Mouse (Mus musculus) 3T3-L1 (cell line): ENCODE measurements around the gene Med11.
"Not testable (repeated sequence)": the region's sequence is repeated elsewhere in the genome, so short reads cannot be mapped to it uniquely, and the experiment has no call there.

Source experiments
- DNase-seq: peaks from one replicate; pipeline ENCODE4 v3.0.0-alpha.2; 2015; ENCODE audit warnings: low read depth, low spot score

The Med11 gene

GRCm38 (mm10) chr11:70451797-70452498 lies at the start of gene Med11:
Gene Med11 (plus strand): TSS chr11:70451919.
- peak; percentile 99 for DNase-seq

- DNase-seq: no peak
Measured at GRCm38 (mm10) chr11:70403598-70403997, 48.1 kb upstream of the Med11 start.

GRCm38 (mm10) chr11:70409594-70410296 lies 42.0 kb upstream of the Med11 start, which contains the start of gene Pelp1:
Gene Pelp1 (minus strand): TSS chr11:70410031.
- DNase-seq: peak; percentile 92

- no peak for DNase-seq
Measured at GRCm38 (mm10) chr11:70410297-70410643, 41.4 kb upstream of the Med11 start.

- DNase-seq: no peak
Measured at GRCm38 (mm10) chr11:70412591-70412990, 39.1 kb upstream of the Med11 start.

GRCm38 (mm10) chr11:70413961-70414360 lies 37.8 kb upstream of the Med11 start:
- peak; percentile 91 for DNase-seq

GRCm38 (mm10) chr11:70418199-70418598 lies 33.5 kb upstream of the Med11 start:
- DNase-seq: no peak

GRCm38 (mm10) chr11:70419486-70419885 lies 32.2 kb upstream of the Med11 start:
- DNase-seq: no peak

GRCm38 (mm10) chr11:70426598-70426997 lies 25.1 kb upstream of the Med11 start:
- DNase-seq: not testable (repeated sequence)

GRCm38 (mm10) chr11:70431574-70431973 lies 20.1 kb upstream of the Med11 start:
- DNase-seq: peak; percentile 61

GRCm38 (mm10) chr11:70432048-70432894 lies 19.4 kb upstream of the Med11 start, which contains the start of gene Arrb2:
Gene Arrb2 (plus strand): TSS chr11:70432635.
- DNase-seq: peak; percentile 98

GRCm38 (mm10) chr11:70432895-70433568 lies 18.7 kb upstream of the Med11 start:
- peak; percentile 53 for DNase-seq

- DNase-seq: no peak
Measured at GRCm38 (mm10) chr11:70433569-70433943, 18.2 kb upstream of the Med11 start.

GRCm38 (mm10) chr11:70433951-70434350 lies 17.8 kb upstream of the Med11 start:
- no peak for DNase-seq

- DNase-seq: no peak
Measured at GRCm38 (mm10) chr11:70435476-70435875, 16.2 kb upstream of the Med11 start.

GRCm38 (mm10) chr11:70437426-70437825 lies 14.3 kb upstream of the Med11 start:
- DNase-seq: no peak

- no peak for DNase-seq
Measured at GRCm38 (mm10) chr11:70438728-70439374, 12.9 kb upstream of the Med11 start.

- no peak for DNase-seq
Measured at GRCm38 (mm10) chr11:70440637-70441036, 11.1 kb upstream of the Med11 start.

GRCm38 (mm10) chr11:70441882-70442281 lies 9.8 kb upstream of the Med11 start:
- no peak for DNase-seq

- DNase-seq: no peak
Measured at GRCm38 (mm10) chr11:70443964-70444363, 7.8 kb upstream of the Med11 start.

- no peak for DNase-seq
Measured at GRCm38 (mm10) chr11:70444667-70445066, 7.1 kb upstream of the Med11 start.
